Mouse (Mus musculus): ENCODE data around the gene Dusp3. TPM values are rescaled to one million over a fixed set of nuclear protein-coding genes. Genes with fewer than 3 reads are reported as not detected.
"Not testable (repeated sequence)": the region's sequence is repeated elsewhere in the genome, so short reads cannot be mapped to it uniquely, and the experiment has no call there.

Dusp3 gene
- polyA plus RNA-seq, 1 experiment = 19.7 TPM

DNA sequence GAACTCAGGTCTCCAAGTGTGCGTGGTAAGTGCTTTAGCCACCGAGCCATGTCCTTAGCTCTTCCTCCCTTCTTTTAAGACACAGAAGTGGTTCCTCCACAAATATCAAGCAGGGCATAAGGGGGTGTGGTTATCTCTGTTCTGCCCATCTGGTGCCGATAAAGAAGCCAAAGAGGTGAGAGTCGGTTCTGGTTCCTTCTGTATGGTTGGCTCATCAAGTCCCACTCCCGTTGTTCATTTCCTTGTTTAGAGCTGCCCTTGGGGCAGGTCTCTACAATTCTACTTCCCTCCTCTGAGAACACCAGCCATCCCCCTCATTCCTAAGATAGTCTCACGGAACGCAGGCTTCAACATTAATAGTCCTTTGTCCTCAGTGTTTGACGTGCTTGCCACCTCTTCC is 7.3 kb upstream of the Dusp3 start:
- Histone ChIP-seq H3K27ac (ENCODE audit: control insufficient read depth, insufficient read depth, low read length) (no peak overlapping the region), H3K4me3 (ENCODE audit: control insufficient read depth, insufficient read depth, low read length) (no peak overlapping the region), H3K4me1 (replicated peaks; ENCODE audit: control insufficient read depth, insufficient read depth, low read length) (no peaks in the 10 kb centered on the region), H3K36me3 (ENCODE audit: control insufficient read depth, insufficient read depth, low read length) (no peaks in the 10 kb centered on the region), H3K27me3 (ENCODE audit: control insufficient read depth, insufficient read depth, low read length) (no peaks in the 10 kb centered on the region)
- 50% methylated on average over 8 of the region's 8 CpGs for WGBS
- no peak for DNase-seq
- TF ChIP-seq POLR2A (IDR thresholded peaks at IDR 0.05; ENCODE audit: control insufficient read depth, extremely low read depth, insufficient read depth, low read length, poor library complexity) (no peak), CTCF (IDR thresholded peaks at IDR 0.05; ENCODE audit: borderline replicate concordance, control insufficient read depth, extremely low read depth, insufficient read depth, low read length, poor library complexity) (no peak)

- Histone ChIP-seq H3K4me1 (replicated peaks; ENCODE audit: control insufficient read depth, insufficient read depth, low read length) (no peaks in the 10 kb centered on the region), H3K27ac (ENCODE audit: control insufficient read depth, insufficient read depth, low read length) (no peak overlapping the region), H3K27me3 (ENCODE audit: control insufficient read depth, insufficient read depth, low read length) (no peaks in the 10 kb centered on the region), H3K36me3 (ENCODE audit: control insufficient read depth, insufficient read depth, low read length) (no peaks in the 10 kb centered on the region), H3K4me3 (ENCODE audit: control insufficient read depth, insufficient read depth, low read length) (no peak overlapping the region)
- DNase-seq = no peak
- TF ChIP-seq POLR2A (IDR thresholded peaks at IDR 0.05; ENCODE audit: control insufficient read depth, extremely low read depth, insufficient read depth, low read length, poor library complexity) = no peak
- no peak for TF ChIP-seq CTCF (IDR thresholded peaks at IDR 0.05; ENCODE audit: borderline replicate concordance, control insufficient read depth, extremely low read depth, insufficient read depth, low read length, poor library complexity)
- WGBS = 94% methylated on average over 7 of the region's 7 CpGs
These were observed 5.6 kb upstream of the Dusp3 start for GRCm38 (mm10) chr11:101992411-101992810.

- 66% methylated on average over 3 of the region's 3 CpGs for WGBS
- Histone ChIP-seq H3K4me3 (ENCODE audit: control insufficient read depth, insufficient read depth, low read length) (no peak overlapping the region), H3K27me3 (ENCODE audit: control insufficient read depth, insufficient read depth, low read length) (no peaks in the 10 kb centered on the region), H3K4me1 (replicated peaks; ENCODE audit: control insufficient read depth, insufficient read depth, low read length) (no peaks in the 10 kb centered on the region), H3K27ac (ENCODE audit: control insufficient read depth, insufficient read depth, low read length) (no peak overlapping the region), H3K36me3 (ENCODE audit: control insufficient read depth, insufficient read depth, low read length) (no peaks in the 10 kb centered on the region)
- TF ChIP-seq POLR2A (IDR thresholded peaks at IDR 0.05; ENCODE audit: control insufficient read depth, extremely low read depth, insufficient read depth, low read length, poor library complexity) = no peak
- TF ChIP-seq CTCF (IDR thresholded peaks at IDR 0.05; ENCODE audit: borderline replicate concordance, control insufficient read depth, extremely low read depth, insufficient read depth, low read length, poor library complexity) = no peak
- DNase-seq = no peak
These were observed 5.0 kb upstream of the Dusp3 start for GRCm38 (mm10) chr11:101991813-101992212.

- H3K27me3 ChIP-seq (ENCODE audit: control insufficient read depth, insufficient read depth, low read length) = no peaks in the 10 kb centered on the region
These were observed 3.4 kb upstream of the Dusp3 start for GRCm38 (mm10) chr11:101990244-101990643.

GRCm38 (mm10) chr11:101985990-101986389 is 823 bp downstream of the Dusp3 start:
- 2% methylated on average over 10 of the region's 10 CpGs for WGBS
- 0 out of 2 replicates have a peak, but pooled peaks cover 3% of the 10 kb centered on the region for H3K4me1 ChIP-seq (replicated peaks; ENCODE audit: control insufficient read depth, insufficient read depth, low read length)

More at GRCm38 (mm10) chr11:101990244-101990643, 3.4 kb upstream of the Dusp3 start:
- 93% methylated on average over 3 of the region's 3 CpGs for WGBS
- H3K36me3 ChIP-seq (ENCODE audit: control insufficient read depth, insufficient read depth, low read length) = no peaks in the 10 kb centered on the region
- no peak overlapping the region for H3K4me3 ChIP-seq (ENCODE audit: control insufficient read depth, insufficient read depth, low read length)
- no peaks in the 10 kb centered on the region for H3K4me1 ChIP-seq (replicated peaks; ENCODE audit: control insufficient read depth, insufficient read depth, low read length)
- no peak overlapping the region for H3K27ac ChIP-seq (ENCODE audit: control insufficient read depth, insufficient read depth, low read length)
- TF ChIP-seq POLR2A (IDR thresholded peaks at IDR 0.05; ENCODE audit: control insufficient read depth, extremely low read depth, insufficient read depth, low read length, poor library complexity) (no peak), CTCF (IDR thresholded peaks at IDR 0.05; ENCODE audit: borderline replicate concordance, control insufficient read depth, extremely low read depth, insufficient read depth, low read length, poor library complexity) (no peak)
- DNase-seq = no peak

DNA sequence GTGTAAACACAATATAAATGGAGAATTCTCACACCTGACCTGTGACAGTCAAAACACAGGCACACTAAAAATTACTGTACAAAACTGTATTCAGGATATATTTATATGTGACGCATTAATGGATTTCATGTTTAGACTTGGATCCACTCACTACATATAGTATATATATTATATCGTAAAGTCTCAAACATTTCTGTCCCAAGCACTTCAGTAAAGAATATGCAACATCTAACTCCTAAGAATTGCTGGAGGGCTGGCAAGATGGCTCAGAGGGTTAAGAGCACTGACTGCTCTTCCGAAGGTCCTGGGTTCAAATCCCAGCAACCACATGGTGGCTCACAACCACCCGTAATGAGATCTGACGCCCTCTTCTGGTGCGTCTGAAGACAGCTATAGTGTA is 1.4 kb downstream of the Dusp3 start:
- 59% methylated on average over 6 of the region's 6 CpGs for WGBS
- H3K4me1 ChIP-seq (replicated peaks; ENCODE audit: control insufficient read depth, insufficient read depth, low read length) = not testable (repeated sequence)

More at GRCm38 (mm10) chr11:101985990-101986389, 823 bp downstream of the Dusp3 start:
- Histone ChIP-seq H3K36me3 (ENCODE audit: control insufficient read depth, insufficient read depth, low read length) (no peaks in the 10 kb centered on the region), H3K27me3 (ENCODE audit: control insufficient read depth, insufficient read depth, low read length) (peaks cover 8% of the 10 kb centered on the region; the same call in 1 of the 2 replicates), H3K4me3 (ENCODE audit: control insufficient read depth, insufficient read depth, low read length) (no peak overlapping the region), H3K27ac (ENCODE audit: control insufficient read depth, insufficient read depth, low read length) (no peak overlapping the region)
- no peak; the same call in 1 of the 2 replicates for TF ChIP-seq CTCF (IDR thresholded peaks at IDR 0.05; ENCODE audit: borderline replicate concordance, control insufficient read depth, extremely low read depth, insufficient read depth, low read length, poor library complexity)
- TF ChIP-seq POLR2A (IDR thresholded peaks at IDR 0.05; ENCODE audit: control insufficient read depth, extremely low read depth, insufficient read depth, low read length, poor library complexity) = no peak
- DNase-seq = peak; percentile 61

More for the DNA sequence above, 1.4 kb downstream of the Dusp3 start:
- DNase-seq; H3K36me3 ChIP-seq (ENCODE audit: control insufficient read depth, insufficient read depth, low read length); H3K27me3 ChIP-seq (ENCODE audit: control insufficient read depth, insufficient read depth, low read length); H3K4me3 ChIP-seq (ENCODE audit: control insufficient read depth, insufficient read depth, low read length); H3K27ac ChIP-seq (ENCODE audit: control insufficient read depth, insufficient read depth, low read length): not testable (repeated sequence)
